Mouse (Mus musculus): ENCODE measurements around the gene Chchd3.

The Chchd3 gene

DNA sequence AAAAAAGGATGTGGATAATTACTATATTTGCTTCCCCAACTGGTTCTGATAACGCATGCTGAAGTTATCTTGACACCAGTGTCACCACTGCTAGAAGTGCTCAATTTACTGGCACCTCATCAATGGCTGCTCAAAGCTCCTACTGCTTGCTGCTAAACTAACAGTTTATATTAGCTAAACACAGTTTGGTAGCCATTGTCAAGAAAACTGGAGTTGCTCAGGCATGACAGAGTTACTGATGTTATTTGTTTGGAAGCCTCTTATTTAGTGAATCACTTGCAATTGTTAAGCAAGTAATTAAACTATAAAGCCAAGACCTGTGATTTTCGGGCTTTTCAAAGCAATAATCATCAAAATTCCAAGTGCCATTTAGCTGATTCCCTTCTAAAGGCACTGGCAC, 123.7 kb downstream of the Chchd3 start:
- DNase-seq (ENCODE audit: low spot score in 2 of 2): no peak

- DNase-seq (ENCODE audit: low spot score in 2 of 2): no peak
Observed at GRCm38 (mm10) chr6:32935576-32935975, 124.5 kb downstream of the Chchd3 start.

- no peak for DNase-seq (ENCODE audit: low spot score in 2 of 2)
Observed at GRCm38 (mm10) chr6:32931106-32931770, 128.8 kb downstream of the Chchd3 start.

DNA sequence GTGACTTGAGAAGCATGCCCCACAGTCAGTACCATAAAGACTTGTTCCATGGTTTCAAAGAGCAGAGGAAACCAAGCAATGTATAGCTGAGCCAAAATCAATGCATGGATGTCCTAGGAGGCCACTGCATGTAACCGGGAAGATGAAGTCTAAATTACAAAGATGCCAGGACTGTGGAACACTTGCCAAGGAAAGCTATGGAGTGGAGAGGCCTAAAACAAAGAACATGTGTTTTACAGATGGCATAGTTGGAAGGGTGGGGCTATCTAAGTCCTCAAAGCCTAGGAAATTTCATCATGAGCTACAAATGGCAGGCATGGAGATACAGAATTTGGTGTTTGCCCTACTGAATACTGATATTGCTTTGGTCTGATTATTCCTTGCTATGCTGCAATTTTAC, 137.7 kb downstream of the Chchd3 start:
- DNase-seq (ENCODE audit: low spot score in 2 of 2): no peak

GRCm38 (mm10) chr6:32920091-32920490, 140.0 kb downstream of the Chchd3 start:
- no peak for DNase-seq (ENCODE audit: low spot score in 2 of 2)

- DNase-seq (ENCODE audit: low spot score in 2 of 2): no peak
Observed at GRCm38 (mm10) chr6:32910692-32911091, 149.4 kb downstream of the Chchd3 start.

GRCm38 (mm10) chr6:32899061-32899460, 161.0 kb downstream of the Chchd3 start:
- DNase-seq (ENCODE audit: low spot score in 2 of 2): no peak

DNA sequence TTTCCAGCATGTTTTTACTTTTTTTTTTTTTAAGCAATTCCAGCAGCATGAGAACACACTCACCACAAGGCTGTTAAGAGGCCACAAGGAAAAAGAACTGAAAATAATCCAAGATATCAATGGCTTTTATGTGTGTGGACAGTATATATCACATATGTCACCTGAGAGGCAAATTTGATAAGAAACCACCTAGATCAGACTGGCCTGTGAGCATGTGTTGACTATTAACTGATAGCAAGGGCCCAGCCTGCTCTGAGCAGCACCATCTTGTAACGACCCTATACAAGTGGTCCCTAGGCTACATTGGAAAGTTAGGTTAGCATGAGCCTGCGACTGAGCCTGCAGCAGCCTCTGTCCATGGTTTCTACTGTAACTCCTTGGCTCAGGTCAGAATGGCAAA, 166.0 kb downstream of the Chchd3 start:
- DNase-seq (ENCODE audit: low spot score in 2 of 2): no peak

GRCm38 (mm10) chr6:32890726-32891125, 169.3 kb downstream of the Chchd3 start:
- no peak for DNase-seq (ENCODE audit: low spot score in 2 of 2)

- no peak for DNase-seq (ENCODE audit: low spot score in 2 of 2)
Observed at GRCm38 (mm10) chr6:32888894-32889529, 171.0 kb downstream of the Chchd3 start.

DNA sequence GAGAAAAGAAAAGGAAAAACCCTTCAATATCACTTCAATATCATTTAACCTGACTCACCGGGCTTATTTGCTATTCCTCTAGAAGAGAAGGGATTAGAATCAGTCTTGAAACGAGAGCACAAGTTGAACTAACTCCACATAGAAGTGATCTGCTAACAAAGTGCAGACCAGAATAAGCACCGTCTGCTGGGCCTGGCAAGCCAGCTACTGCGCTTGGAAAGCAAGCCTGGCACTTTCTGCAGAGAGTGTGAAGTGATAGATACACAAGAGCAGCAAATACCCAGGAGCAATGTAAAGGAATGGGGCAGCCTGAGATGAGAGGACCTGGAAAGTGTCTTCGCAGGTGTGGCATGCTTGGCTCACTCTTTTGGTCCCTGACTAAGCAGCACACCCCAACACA, 181.5 kb downstream of the Chchd3 start:
- no peak for DNase-seq (ENCODE audit: low spot score in 2 of 2)

- no peak for DNase-seq (ENCODE audit: low spot score in 2 of 2)
Observed at GRCm38 (mm10) chr6:32874176-32874575, 185.9 kb downstream of the Chchd3 start.

GRCm38 (mm10) chr6:32872805-32873204, 187.3 kb downstream of the Chchd3 start:
- no peak for DNase-seq (ENCODE audit: low spot score in 2 of 2)

- peak in 1 of 2 experiments; percentile 32 for DNase-seq (ENCODE audit: low spot score in 2 of 2)
Observed at GRCm38 (mm10) chr6:32850960-32851359, 209.1 kb downstream of the Chchd3 start.

GRCm38 (mm10) chr6:32848974-32849373, 211.1 kb downstream of the Chchd3 start:
- no peak for DNase-seq (ENCODE audit: low spot score in 2 of 2)

DNA sequence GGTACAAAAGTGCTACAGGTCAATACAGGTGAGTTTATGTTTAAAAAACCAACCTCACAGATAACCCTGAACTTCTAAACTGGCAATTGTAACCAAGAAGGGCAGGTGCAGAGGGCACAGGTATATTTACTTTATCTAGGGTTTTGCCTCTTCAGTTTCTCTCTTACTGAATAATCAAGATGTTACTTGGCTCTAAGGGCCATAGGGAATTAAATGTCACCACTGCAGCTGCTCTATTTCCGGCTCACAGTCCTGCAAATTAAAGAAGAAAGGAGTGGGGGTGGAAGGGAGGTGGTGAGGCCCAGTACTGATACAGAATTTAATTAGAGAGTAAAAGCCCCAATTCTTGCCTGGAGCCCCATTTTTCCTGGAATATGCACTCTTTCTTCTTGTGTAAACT, 214.6 kb downstream of the Chchd3 start:
- no peak for DNase-seq (ENCODE audit: low spot score in 2 of 2)

DNA sequence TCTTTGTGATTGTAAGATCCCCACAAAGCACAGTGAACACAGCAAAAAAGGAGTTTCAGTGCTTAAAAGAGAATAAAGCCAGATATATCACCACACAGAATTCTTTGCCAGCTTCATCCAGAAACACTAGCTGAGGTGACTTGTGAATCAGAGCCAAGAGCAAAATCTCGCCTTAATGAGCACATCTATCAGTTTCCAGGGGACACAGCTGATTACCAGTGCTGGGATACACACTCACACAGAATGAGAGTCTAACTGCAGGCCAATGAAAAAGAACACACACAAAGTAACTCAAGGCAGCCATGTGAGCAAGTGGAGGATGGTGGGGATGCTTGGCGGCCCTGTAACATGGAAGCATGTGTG, 222.1 kb downstream of the Chchd3 start:
- DNase-seq (ENCODE audit: low spot score in 2 of 2): no peak

- no peak for DNase-seq (ENCODE audit: low spot score in 2 of 2)
Observed at GRCm38 (mm10) chr6:32837165-32837938, 222.7 kb downstream of the Chchd3 start.

GRCm38 (mm10) chr6:32823856-32824620, 236.0 kb downstream of the Chchd3 start:
- DNase-seq (ENCODE audit: low spot score in 2 of 2): no peak

- no peak for DNase-seq (ENCODE audit: low spot score in 2 of 2)
Observed at GRCm38 (mm10) chr6:32818961-32819360, 241.1 kb downstream of the Chchd3 start.

GRCm38 (mm10) chr6:32808796-32809195, 251.3 kb downstream of the Chchd3 start:
- DNase-seq (ENCODE audit: low spot score in 2 of 2): no peak

- DNase-seq (ENCODE audit: low spot score in 2 of 2): no peak
Observed at GRCm38 (mm10) chr6:32807771-32808170, 252.3 kb downstream of the Chchd3 start.

All from spleen, postnatal 10 days (tissue).